Mouse (Mus musculus): ENCODE results near the gene Hnrnpll. TPM values are rescaled to one million over a fixed set of nuclear protein-coding genes. Genes with fewer than 3 reads are reported as not detected.
A peak's percentile ranks its signal among the peaks of the same experiment; 100 is the strongest.

The Hnrnpll gene
- total and polyA plus RNA-seq, 3 experiments, result 7.5 to 23.7 (median 19.9) TPM

DNA sequence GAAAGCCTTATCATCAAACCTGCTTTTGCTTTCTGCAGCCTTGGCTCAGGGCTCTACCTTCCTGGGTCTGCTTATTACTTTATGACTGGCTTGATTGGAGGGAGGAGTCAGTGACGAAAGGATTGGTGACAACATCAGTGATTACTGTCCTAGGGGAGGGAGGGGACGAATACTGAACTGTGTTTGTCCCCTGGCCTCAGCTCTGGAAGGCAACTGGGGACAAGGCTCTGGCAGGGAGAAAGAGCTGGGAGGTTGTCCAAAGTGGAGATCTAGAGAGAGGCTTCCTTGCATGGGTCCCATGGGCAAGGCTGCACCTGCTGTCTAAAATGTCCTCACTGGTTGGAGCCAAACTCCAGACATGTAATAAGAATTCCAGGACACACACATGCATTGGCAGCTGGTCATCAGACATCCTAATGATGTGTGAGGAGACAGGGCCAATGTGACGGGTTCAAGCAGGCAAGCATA, 59.7 kb downstream of the Hnrnpll start:
- H3K9ac ChIP-seq (ENCODE audit: low read depth, low read length), result no peak overlapping the region
- H3K79me2 ChIP-seq (replicated peaks; ENCODE audit: control insufficient read depth, insufficient read depth, low read length), result no peaks in the 10 kb centered on the region
- no peak overlapping the region for H3K4me3 ChIP-seq
- WGBS, result 49% methylated on average over 3 of the region's 3 CpGs
- DNase-seq, result peak; percentile 28 to 61
- peak overlapping the region; percentile 10; the same call in 1 of the 2 replicates for H3K27ac ChIP-seq
- intact Hi-C loops (cut with DNase I), result no loop called here
- no peaks in the 10 kb centered on the region for H3K36me3 ChIP-seq (ENCODE audit: control insufficient read depth, insufficient read depth, low read length)
- TF ChIP-seq EP300 (IDR thresholded peaks at IDR 0.05; ENCODE audit: insufficient read depth, low read depth, low read length) (peak; percentile 79), CTCF (IDR thresholded peaks at IDR 0.05) (no peak)
- H3K4me1 ChIP-seq (ENCODE audit: control insufficient read depth, insufficient read depth, low read length), result peaks cover 10% of the 10 kb centered on the region
- no peaks in the 10 kb centered on the region for H3K27me3 ChIP-seq (ENCODE audit: control insufficient read depth, insufficient read depth, low read length)

DNA sequence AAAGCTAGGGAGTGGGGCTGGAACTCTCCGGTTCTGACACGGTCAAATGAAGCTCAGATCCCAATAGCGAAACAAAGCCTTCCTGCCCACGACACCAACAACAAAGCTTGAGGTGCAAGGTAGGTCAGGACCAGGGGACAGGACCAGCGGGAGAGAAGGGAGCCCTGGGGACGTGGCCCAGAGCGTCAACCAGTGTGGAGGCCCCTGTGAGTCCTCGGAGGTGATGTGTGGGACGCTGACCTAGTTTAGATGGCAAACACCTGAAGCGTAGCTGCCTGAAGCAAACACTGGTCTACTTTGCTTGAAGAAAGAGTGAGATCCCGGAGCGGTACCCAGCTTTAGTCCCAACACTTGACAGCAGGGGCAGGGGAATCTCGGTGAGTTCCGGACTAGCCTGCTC, 62.5 kb downstream of the Hnrnpll start:
- DNase-seq, result no peak
- Histone ChIP-seq H3K27me3 (ENCODE audit: control insufficient read depth, insufficient read depth, low read length) (no peaks in the 10 kb centered on the region), H3K27ac (no peak overlapping the region), H3K36me3 (ENCODE audit: control insufficient read depth, insufficient read depth, low read length) (no peaks in the 10 kb centered on the region), H3K9ac (ENCODE audit: low read depth, low read length) (no peak overlapping the region), H3K4me3 (no peak overlapping the region), H3K4me1 (ENCODE audit: control insufficient read depth, insufficient read depth, low read length) (peaks cover 6% of the 10 kb centered on the region), H3K79me2 (replicated peaks; ENCODE audit: control insufficient read depth, insufficient read depth, low read length) (no peaks in the 10 kb centered on the region)
- TF ChIP-seq CTCF (IDR thresholded peaks at IDR 0.05) (no peak), EP300 (IDR thresholded peaks at IDR 0.05; ENCODE audit: insufficient read depth, low read depth, low read length) (no peak), POLR2A (IDR thresholded peaks at IDR 0.05; ENCODE audit: insufficient read depth, low read depth, low read length) (no peak)
- intact Hi-C loops (cut with DNase I), result no loop called here
- WGBS, result 93% methylated on average over 14 of the region's 14 CpGs

GRCm38 (mm10) chr17:79998986-79999385, 63.1 kb downstream of the Hnrnpll start:
- peak; percentile 27 for TF ChIP-seq CTCF (IDR thresholded peaks at IDR 0.05)
- no peak for TF ChIP-seq POLR2A (IDR thresholded peaks at IDR 0.05; ENCODE audit: insufficient read depth, low read depth, low read length)
- TF ChIP-seq EP300 (IDR thresholded peaks at IDR 0.05; ENCODE audit: insufficient read depth, low read depth, low read length), result 0 out of 2 replicates have a peak, but pooled peaks have one; percentile 42
- H3K4me1 ChIP-seq (ENCODE audit: control insufficient read depth, insufficient read depth, low read length), result peaks cover 7% of the 10 kb centered on the region
- no peaks in the 10 kb centered on the region for H3K79me2 ChIP-seq (replicated peaks; ENCODE audit: control insufficient read depth, insufficient read depth, low read length)
- H3K27me3 ChIP-seq (ENCODE audit: control insufficient read depth, insufficient read depth, low read length), result no peaks in the 10 kb centered on the region
- DNase-seq, result peak in 1 of 2 experiments; percentile 32
- intact Hi-C loops (cut with DNase I), result no loop called here
- 48% methylated on average over 5 of the region's 5 CpGs for WGBS
- H3K9ac ChIP-seq (ENCODE audit: low read depth, low read length), result no peak overlapping the region
- no peak overlapping the region for H3K4me3 ChIP-seq
- no peak overlapping the region for H3K27ac ChIP-seq
- H3K36me3 ChIP-seq (ENCODE audit: control insufficient read depth, insufficient read depth, low read length), result no peaks in the 10 kb centered on the region

DNA sequence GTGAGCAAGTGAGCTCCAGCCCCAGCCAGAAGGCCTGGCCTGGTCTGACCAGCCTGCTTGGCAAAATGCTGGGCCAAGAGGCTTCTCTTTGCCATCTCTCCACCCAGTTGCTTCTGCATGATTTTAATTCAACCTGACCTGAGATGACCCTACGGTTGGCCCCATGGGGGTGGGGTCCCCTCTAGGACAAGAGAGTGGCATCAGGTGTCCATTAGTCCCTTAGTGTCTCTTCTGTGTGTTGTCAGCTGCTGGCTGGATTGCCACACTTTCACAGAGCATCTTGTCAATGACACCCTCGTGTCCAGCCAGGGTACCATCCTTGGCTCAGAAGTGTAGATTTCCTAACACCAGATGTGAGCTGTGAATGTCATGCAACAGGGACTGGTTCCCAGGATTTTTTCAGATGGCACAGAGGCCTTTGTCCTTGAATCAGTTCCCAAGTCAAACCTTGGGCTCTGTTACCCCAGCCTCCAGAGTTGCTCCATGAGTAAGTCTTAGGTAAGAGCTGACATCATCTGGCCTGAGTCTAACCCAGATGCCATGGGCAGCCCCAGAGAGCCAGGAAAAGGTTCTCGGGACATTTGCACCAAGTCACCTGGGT, 66.9 kb downstream of the Hnrnpll start:
- peak in 1 of 2 experiments; percentile 57 for DNase-seq
- H3K27ac ChIP-seq, result peak overlapping the region; percentile 47; the same call in 1 of the 2 replicates
- intact Hi-C loops (cut with DNase I), result no loop called here

DNA sequence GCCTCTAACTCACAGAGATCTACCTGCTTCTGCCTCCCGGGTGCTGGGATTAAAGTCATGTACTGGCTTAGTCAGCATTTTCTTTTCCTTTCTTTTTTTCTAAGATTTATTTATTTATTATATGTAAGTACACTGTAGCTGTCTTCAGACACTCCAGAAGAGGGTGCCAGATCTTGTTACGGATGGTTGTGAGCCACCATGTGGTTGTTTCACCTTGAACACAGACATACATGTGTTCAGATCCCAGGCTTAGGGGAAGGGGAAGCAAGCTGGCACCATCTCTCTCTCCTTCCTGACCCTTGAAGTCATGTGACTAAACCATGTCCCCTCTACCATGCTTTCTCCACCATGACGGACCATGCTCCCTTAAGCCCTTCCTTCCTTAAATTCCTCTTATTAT, 70.0 kb downstream of the Hnrnpll start:
- WGBS, result 82% methylated on average over 3 of the region's 3 CpGs
- intact Hi-C loops (cut with DNase I), result no loop called here
- Histone ChIP-seq H3K27me3 (ENCODE audit: control insufficient read depth, insufficient read depth, low read length) (no peaks in the 10 kb centered on the region), H3K9ac (ENCODE audit: low read depth, low read length) (no peak overlapping the region), H3K79me2 (replicated peaks; ENCODE audit: control insufficient read depth, insufficient read depth, low read length) (no peaks in the 10 kb centered on the region), H3K4me3 (no peak overlapping the region), H3K27ac (no peak overlapping the region), H3K36me3 (ENCODE audit: control insufficient read depth, insufficient read depth, low read length) (no peaks in the 10 kb centered on the region), H3K4me1 (ENCODE audit: control insufficient read depth, insufficient read depth, low read length) (peaks cover 4% of the 10 kb centered on the region)
- TF ChIP-seq CTCF (IDR thresholded peaks at IDR 0.05) (no peak), POLR2A (IDR thresholded peaks at IDR 0.05; ENCODE audit: insufficient read depth, low read depth, low read length) (no peak)
- DNase-seq, result no peak

More for the DNA sequence above, 66.9 kb downstream of the Hnrnpll start:
- Histone ChIP-seq H3K4me1 (ENCODE audit: control insufficient read depth, insufficient read depth, low read length) (peaks cover 4% of the 10 kb centered on the region), H3K4me3 (no peak overlapping the region), H3K79me2 (replicated peaks; ENCODE audit: control insufficient read depth, insufficient read depth, low read length) (no peaks in the 10 kb centered on the region), H3K27me3 (ENCODE audit: control insufficient read depth, insufficient read depth, low read length) (no peaks in the 10 kb centered on the region), H3K9ac (ENCODE audit: low read depth, low read length) (no peak overlapping the region), H3K36me3 (ENCODE audit: control insufficient read depth, insufficient read depth, low read length) (no peaks in the 10 kb centered on the region)
- 0 out of 2 replicates have a peak, but pooled peaks have one; percentile 57 for TF ChIP-seq EP300 (IDR thresholded peaks at IDR 0.05; ENCODE audit: insufficient read depth, low read depth, low read length)
- no peak for TF ChIP-seq CTCF (IDR thresholded peaks at IDR 0.05)
- WGBS, result 65% methylated on average over 3 of the region's 3 CpGs

DNA sequence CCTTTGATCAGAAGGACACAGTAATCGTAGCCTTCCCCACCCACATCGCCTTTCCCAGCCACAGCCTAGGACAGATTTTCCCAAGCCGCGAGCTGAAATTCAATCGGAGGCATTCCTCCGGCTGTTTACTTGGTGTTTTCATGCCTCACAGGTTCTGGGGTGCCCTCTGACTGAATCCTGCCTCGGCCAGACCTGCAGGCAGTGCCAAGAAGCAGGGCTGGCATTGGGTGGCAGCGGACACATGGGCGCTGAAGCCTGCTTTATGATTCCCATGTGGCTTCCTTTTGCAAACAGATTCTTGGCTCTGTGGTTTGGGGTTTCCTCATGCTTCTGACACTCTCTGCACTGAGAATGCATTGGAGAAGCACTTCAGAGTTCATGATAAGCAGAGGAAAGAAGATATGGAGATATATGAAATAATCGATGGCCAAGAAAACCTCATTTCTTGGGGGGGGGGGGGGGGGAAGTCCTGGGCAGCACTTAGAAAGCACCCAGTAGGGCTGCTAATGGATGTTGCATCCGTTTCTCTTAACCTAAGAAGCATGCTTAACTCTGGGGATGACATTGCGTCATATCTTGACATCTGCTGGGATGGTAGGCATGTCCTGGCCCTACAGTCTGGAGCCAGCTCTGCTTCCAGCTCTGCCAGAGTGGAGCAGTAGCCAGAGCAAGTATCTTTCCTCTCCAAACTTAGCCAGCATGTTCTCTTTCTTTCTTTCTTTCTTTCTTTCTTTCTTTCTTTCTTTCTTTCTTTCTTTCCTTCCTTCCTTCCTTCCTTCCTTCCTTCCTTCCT, 70.8 kb downstream of the Hnrnpll start:
- H3K9ac ChIP-seq (ENCODE audit: low read depth, low read length), result no peak overlapping the region
- intact Hi-C loops (cut with DNase I), result no loop called here
- 75% methylated on average over 12 of the region's 12 CpGs for WGBS
- no peaks in the 10 kb centered on the region for H3K27me3 ChIP-seq (ENCODE audit: control insufficient read depth, insufficient read depth, low read length)
- peaks cover 4% of the 10 kb centered on the region for H3K4me1 ChIP-seq (ENCODE audit: control insufficient read depth, insufficient read depth, low read length)
- no peak for TF ChIP-seq EP300 (IDR thresholded peaks at IDR 0.05; ENCODE audit: insufficient read depth, low read depth, low read length)
- TF ChIP-seq CTCF (IDR thresholded peaks at IDR 0.05), result no peak
- TF ChIP-seq POLR2A (IDR thresholded peaks at IDR 0.05; ENCODE audit: insufficient read depth, low read depth, low read length), result no peak
- DNase-seq, result no peak
- no peaks in the 10 kb centered on the region for H3K79me2 ChIP-seq (replicated peaks; ENCODE audit: control insufficient read depth, insufficient read depth, low read length)
- H3K4me3 ChIP-seq, result no peak overlapping the region
- no peaks in the 10 kb centered on the region for H3K36me3 ChIP-seq (ENCODE audit: control insufficient read depth, insufficient read depth, low read length)
- H3K27ac ChIP-seq, result no peak overlapping the region
